Mouse (Mus musculus) spleen, embryonic (tissue): ENCODE measurements around the gene Crtc2.

Experiments
- CTCF ChIA-PET: fragments of 350-600 bp; sonication (Branson Sonifier 250); formaldehyde crosslinking; loops from one replicate; lab custom pipeline; 2022; lab: Charles Lee

The Crtc2 gene

GRCm38 (mm10) chr3:90294064-90294440, 40.1 kb downstream of the Crtc2 start:
- CTCF ChIA-PET = no interaction called here

DNA sequence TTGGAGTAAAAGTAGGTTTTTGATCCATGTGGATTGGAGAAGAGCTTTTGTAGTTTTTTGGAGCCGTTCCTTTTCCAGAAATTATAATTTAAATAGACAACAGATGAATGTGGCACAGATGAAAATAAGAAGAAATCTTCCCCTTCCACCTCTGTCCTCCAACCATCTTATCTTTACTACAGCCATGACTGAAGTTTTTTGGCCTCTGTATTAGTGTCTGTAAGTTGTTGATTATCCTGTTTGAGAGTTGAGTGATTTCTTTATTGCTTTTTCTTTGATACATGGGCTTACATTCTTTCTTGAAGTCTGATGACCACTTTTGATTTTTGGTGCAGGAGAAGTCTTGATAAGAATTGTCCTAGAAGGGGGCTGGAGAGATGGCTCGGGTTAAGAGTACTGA, 40.7 kb downstream of the Crtc2 start:
- CTCF ChIA-PET = no interaction called here

- CTCF ChIA-PET = no interaction called here
These were observed 51.8 kb downstream of the Crtc2 start for GRCm38 (mm10) chr3:90305801-90306200.

GRCm38 (mm10) chr3:90309589-90309988, 55.6 kb downstream of the Crtc2 start:
- CTCF ChIA-PET = no interaction called here

GRCm38 (mm10) chr3:90313367-90313766, 59.4 kb downstream of the Crtc2 start:
- CTCF ChIA-PET = interaction anchor here (0.5 kb wide), 1 partner anchor 8 kb away, joined by 4 read pairs; no protein-coding TSS in a partner anchor
